Mouse (Mus musculus) midbrain, embryonic 12.5 days (tissue): ENCODE data around the gene Dock4. TPM values are rescaled to one million over a fixed set of nuclear protein-coding genes. Genes with fewer than 3 reads are reported as not detected.

Source experiments
- ATAC-seq: fragments of 200-750 bp; cut with Nextera tagmentation; 2 replicates; pipeline ENCODE4 v1.8.0; 2017; ENCODE audit warnings: low read depth, moderate TSS enrichment, moderate library complexity; ENCODE audit not compliant: low FRiP score
- H3K27ac ChIP-seq: fragments of 300-500 bp; sonication (generic); replicated peaks from 2 replicates; pipeline ENCODE4 v1.5.1; 2016; ENCODE audit warnings: mild to moderate bottlenecking
- H3K27me3 ChIP-seq: fragments of 300-500 bp; sonication (generic); 2 replicates; pipeline ENCODE4 v1.6.1; 2016; ENCODE audit warnings: mild to moderate bottlenecking
- H3K36me3 ChIP-seq: fragments of 300-500 bp; sonication (generic); 2 replicates; pipeline ENCODE4 v1.6.1; 2016
- H3K4me1 ChIP-seq: fragments of 300-500 bp; sonication (generic); 2 replicates; pipeline ENCODE4 v1.6.1; 2016
- H3K4me2 ChIP-seq: fragments of 300-500 bp; sonication (generic); replicated peaks from 2 replicates; pipeline ENCODE4 v1.6.1; 2016; ENCODE audit warnings: mild to moderate bottlenecking, moderate library complexity
- H3K4me3 ChIP-seq: fragments of 300-500 bp; sonication (generic); 2 replicates; pipeline ENCODE4 v1.5.1; 2016; ENCODE audit warnings: mild to moderate bottlenecking
- H3K9ac ChIP-seq: fragments of 300-500 bp; sonication (generic); replicated peaks from 2 replicates; pipeline ENCODE4 v1.6.1; 2016; ENCODE audit warnings: mild to moderate bottlenecking, moderate library complexity
- H3K9me3 ChIP-seq: fragments of 300-500 bp; sonication (generic); 2 replicates; pipeline ENCODE4 v1.6.1; 2016; ENCODE audit warnings: mild to moderate bottlenecking
- WGBS: fragments of 180-500 bp; shearing (Covaris S2); methylation state at CpG from one replicate; pipeline ENCODE4 v1.1.7; 2016; 5-methylcytosine and 5-hydroxymethylcytosine counted together
- polyA plus RNA-seq: library from polyadenylated mRNA; unstranded; fragments of >200 nt; fragmentation: Nextera tagmentation; extraction: Ambion mirVana; gene quantifications from 2 replicates; pipeline ENCODE4 v1.2.1, GENCODE M21; 2016

The Dock4 gene
- polyA plus RNA-seq, 1 experiment from 2014 or later = 34.2 TPM

DNA sequence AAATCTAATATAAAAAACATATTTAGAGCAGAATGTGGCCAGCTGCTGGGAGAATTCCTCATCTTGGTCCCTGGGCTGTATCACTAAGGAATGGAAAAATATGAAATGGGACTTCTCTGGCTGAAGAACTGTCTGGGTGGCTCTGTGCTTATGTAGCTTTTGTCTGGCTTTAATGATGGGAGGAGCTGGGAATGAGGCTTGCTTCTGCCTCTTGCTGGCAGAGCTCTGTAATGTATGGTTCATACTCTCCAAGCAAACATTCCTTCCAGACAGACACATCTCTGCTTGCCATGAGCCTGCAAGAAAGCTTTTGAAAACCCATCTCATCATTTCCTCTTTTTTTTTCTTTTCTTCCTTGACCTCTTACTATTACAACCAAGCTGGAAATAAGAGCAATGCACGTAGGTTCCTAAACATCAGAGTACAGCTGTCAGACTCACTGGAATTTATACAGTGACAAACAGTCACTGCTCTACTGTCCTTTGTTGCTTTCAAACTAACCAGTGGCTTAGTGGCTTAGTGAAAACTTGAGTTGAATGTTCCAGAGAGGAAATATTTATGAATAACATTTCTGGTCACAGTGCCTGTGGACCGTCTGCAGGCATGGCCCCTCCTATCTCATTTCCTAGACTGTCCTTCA is 248.4 kb downstream of the Dock4 start:
- no peaks in the 10 kb centered on the region for H3K9me3 ChIP-seq
- WGBS = 73% methylated on average over 2 of the region's 2 CpGs
- no peaks in the 10 kb centered on the region for H3K27me3 ChIP-seq
- H3K4me2 ChIP-seq = no peak overlapping the region
- H3K4me1 ChIP-seq = no peaks in the 10 kb centered on the region
- no peak overlapping the region for H3K4me3 ChIP-seq
- peaks cover 3% of the 10 kb centered on the region; the same call in 1 of the 2 replicates for H3K36me3 ChIP-seq
- no peak overlapping the region for H3K9ac ChIP-seq
- no peak for ATAC-seq
- H3K27ac ChIP-seq = no peak overlapping the region

DNA sequence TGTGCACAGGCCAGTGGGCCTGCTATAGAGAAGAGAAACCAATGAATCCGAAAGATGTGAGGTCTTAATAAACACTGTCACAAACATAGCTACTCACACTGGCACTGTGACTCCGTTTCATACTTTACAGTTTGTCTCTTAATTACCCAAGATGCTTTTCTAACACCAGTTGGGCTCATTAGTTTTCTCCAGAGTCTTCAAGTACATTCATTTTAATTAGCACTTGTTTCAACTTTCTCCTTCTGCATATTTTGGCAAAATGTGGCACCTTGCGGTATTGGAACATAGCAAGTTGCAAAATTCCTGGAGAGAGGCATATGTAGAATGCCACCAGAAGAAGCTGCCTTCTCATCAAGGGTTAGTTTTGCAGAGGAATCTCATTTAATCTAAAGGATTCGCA is 252.6 kb downstream of the Dock4 start:
- Histone ChIP-seq H3K9me3 (no peaks in the 10 kb centered on the region), H3K36me3 (peaks cover 7% of the 10 kb centered on the region), H3K9ac (no peak overlapping the region), H3K4me1 (no peaks in the 10 kb centered on the region), H3K27me3 (no peaks in the 10 kb centered on the region), H3K4me2 (no peak overlapping the region), H3K27ac (no peak overlapping the region), H3K4me3 (no peak overlapping the region)
- no peak for ATAC-seq
- 92% methylated on average over 4 of the region's 4 CpGs for WGBS

DNA sequence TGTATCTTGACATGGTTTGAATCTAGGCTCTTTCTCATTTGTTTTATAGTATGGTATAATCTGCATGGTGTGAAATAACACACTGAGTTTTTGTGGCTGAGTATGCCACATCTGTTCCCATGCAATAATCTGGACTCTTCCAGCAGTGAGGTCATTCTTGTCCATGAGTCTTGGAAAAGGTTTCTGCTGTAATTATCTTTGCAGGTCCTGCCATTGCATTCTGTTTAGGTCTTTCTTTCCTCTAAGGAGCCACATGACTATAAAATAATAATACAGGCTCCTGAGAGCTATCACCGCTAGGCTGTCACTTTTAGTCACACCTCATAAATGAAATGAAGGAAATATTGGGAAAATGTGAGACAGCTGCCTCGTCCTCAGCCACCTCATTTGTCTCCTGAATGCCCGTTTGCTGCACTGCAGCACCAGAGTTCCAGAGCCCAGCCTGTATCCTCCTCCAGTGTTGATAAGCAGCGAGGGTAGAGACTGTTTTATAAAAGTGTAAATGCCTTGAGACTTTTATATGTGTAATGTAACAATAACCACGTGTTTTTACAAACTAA is 256.6 kb downstream of the Dock4 start:
- WGBS = 91% methylated on average over 5 of the region's 5 CpGs
- no peaks in the 10 kb centered on the region for H3K4me1 ChIP-seq
- no peaks in the 10 kb centered on the region for H3K9me3 ChIP-seq
- H3K9ac ChIP-seq = no peak overlapping the region
- H3K27me3 ChIP-seq = no peaks in the 10 kb centered on the region
- H3K4me3 ChIP-seq = no peak overlapping the region
- no peak overlapping the region for H3K27ac ChIP-seq
- ATAC-seq = no peak
- no peak overlapping the region for H3K4me2 ChIP-seq
- peaks cover 13% of the 10 kb centered on the region for H3K36me3 ChIP-seq

DNA sequence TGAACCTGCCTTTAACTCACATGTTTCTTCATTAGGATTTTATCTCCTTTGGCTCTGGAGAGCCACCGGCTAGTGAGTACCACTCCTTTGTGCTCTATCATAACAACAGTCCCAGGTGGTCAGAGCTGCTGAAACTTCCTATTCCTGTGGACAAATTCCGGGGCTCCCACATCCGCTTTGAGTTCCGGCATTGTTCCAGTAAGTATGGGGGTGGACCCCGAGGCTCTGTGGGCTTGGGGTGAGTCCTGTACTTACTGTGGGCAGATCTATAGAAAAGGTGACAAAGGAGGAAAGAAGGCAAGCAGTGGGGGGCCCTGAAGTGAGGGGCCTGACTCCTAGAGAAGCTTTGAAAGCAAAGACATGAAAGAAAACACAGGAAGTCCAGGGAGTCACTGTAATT is 258.5 kb downstream of the Dock4 start:
- peaks cover 10% of the 10 kb centered on the region for H3K36me3 ChIP-seq
- 52% methylated on average over 5 of the region's 5 CpGs for WGBS

DNA sequence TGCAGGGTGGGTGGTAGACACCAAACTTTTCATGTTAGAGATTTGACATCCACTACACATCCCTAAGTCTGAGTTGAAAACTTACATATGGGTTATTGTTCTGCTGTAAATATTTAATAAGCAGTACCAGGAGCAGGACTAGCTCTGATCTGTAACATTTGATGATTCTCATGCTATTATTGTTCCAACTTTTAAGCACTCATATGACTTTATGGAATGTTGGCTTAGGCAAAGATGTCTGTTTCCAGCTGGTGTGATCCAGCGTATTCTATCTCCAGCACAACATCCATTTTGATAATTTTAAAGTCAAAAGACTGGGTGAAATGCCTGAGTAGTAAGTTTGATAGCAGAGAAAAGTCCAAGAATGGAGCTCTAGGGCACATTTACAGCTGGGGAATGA is 261.4 kb downstream of the Dock4 start:
- Histone ChIP-seq H3K4me1 (no peaks in the 10 kb centered on the region), H3K4me2 (no peak overlapping the region), H3K4me3 (no peak overlapping the region), H3K36me3 (peaks cover 6% of the 10 kb centered on the region; the same call in 1 of the 2 replicates), H3K27me3 (no peaks in the 10 kb centered on the region), H3K27ac (no peak overlapping the region), H3K9ac (no peak overlapping the region), H3K9me3 (no peaks in the 10 kb centered on the region)
- ATAC-seq = no peak
- WGBS = 89% methylated on average over 1 of the region's 1 CpGs

More for the DNA sequence above, 258.5 kb downstream of the Dock4 start:
- Histone ChIP-seq H3K4me3 (no peak overlapping the region), H3K27ac (no peak overlapping the region), H3K27me3 (no peaks in the 10 kb centered on the region), H3K9ac (no peak overlapping the region), H3K9me3 (no peaks in the 10 kb centered on the region), H3K4me1 (no peaks in the 10 kb centered on the region), H3K4me2 (no peak overlapping the region)
- ATAC-seq = no peak

DNA sequence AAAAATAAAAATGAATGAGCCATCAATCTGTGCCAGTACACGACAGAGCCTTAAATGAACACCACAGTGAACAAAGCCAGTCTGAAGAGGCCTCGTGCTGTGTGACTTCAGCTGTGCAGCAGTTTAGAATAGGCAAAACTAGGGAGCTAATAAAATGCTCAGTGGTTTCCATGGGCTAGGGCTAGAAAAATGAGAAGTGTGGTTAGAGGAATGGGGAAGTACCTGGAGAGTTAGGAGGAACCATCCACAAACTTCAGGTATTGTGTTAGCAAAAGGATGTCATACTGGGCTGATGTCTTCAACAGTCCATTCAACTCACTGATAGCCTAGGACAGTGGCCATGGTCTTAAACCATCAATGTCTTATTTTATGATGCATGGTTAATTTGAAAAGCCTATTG is 263.3 kb downstream of the Dock4 start:
- Histone ChIP-seq H3K4me2 (no peak overlapping the region), H3K9me3 (no peaks in the 10 kb centered on the region), H3K36me3 (0 out of 2 replicates have a peak, but pooled peaks cover 4% of the 10 kb centered on the region), H3K4me1 (no peaks in the 10 kb centered on the region), H3K9ac (no peak overlapping the region), H3K27me3 (no peaks in the 10 kb centered on the region), H3K27ac (no peak overlapping the region), H3K4me3 (no peak overlapping the region)
- 85% methylated on average over 2 of the region's 2 CpGs for WGBS
- no peak for ATAC-seq

DNA sequence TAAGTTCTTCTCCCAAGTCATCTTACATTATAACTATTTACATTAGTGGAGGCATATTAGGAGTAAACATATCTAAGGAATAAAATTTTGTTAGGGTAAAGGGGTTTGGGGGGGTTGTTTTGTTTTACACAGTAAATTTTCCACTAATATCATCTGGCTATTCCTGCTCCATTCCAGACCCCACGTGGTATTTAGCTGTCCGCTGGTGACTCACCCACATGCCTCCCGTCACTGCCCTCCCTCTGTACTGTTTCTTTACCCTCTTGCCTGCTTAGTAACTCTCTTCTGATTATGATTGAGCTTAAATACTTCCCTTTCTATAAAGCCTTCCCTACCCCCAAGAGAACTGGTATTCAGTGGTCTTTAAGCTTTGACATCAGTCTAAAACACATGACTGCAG is 266.5 kb downstream of the Dock4 start:
- 88% methylated on average over 3 of the region's 3 CpGs for WGBS

DNA sequence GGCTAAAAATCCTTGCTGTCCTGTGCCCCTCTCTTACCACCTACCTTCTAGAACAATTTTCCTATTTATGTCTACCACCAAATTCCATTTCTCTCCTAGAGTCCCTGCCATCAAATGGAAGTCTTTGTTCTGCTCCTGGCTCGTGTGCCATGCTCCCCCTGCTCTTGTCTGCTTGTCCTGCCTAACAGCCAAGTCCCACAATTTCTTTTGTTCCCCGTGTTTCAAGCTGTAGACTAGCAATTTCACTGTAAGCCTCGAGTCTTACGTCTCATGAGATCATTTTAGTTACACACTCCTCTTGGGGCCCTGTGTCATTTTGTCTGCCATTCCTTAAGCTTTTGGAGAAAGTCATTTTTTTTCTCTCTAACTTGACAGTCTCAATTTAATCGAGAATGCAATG is 268.5 kb downstream of the Dock4 start:
- no peaks in the 10 kb centered on the region for H3K27me3 ChIP-seq
- ATAC-seq = no peak
- H3K9ac ChIP-seq = no peak overlapping the region
- H3K36me3 ChIP-seq = no peaks in the 10 kb centered on the region
- H3K4me3 ChIP-seq = no peak overlapping the region
- H3K4me1 ChIP-seq = no peaks in the 10 kb centered on the region
- H3K27ac ChIP-seq = no peak overlapping the region
- H3K9me3 ChIP-seq = no peaks in the 10 kb centered on the region
- 56% methylated on average over 5 of the region's 5 CpGs for WGBS
- H3K4me2 ChIP-seq = no peak overlapping the region

More for the DNA sequence above, 266.5 kb downstream of the Dock4 start:
- Histone ChIP-seq H3K36me3 (no peaks in the 10 kb centered on the region), H3K9ac (no peak overlapping the region), H3K4me3 (no peak overlapping the region), H3K27ac (no peak overlapping the region), H3K4me2 (no peak overlapping the region), H3K4me1 (no peaks in the 10 kb centered on the region), H3K27me3 (no peaks in the 10 kb centered on the region), H3K9me3 (no peaks in the 10 kb centered on the region)
- ATAC-seq = no peak

DNA sequence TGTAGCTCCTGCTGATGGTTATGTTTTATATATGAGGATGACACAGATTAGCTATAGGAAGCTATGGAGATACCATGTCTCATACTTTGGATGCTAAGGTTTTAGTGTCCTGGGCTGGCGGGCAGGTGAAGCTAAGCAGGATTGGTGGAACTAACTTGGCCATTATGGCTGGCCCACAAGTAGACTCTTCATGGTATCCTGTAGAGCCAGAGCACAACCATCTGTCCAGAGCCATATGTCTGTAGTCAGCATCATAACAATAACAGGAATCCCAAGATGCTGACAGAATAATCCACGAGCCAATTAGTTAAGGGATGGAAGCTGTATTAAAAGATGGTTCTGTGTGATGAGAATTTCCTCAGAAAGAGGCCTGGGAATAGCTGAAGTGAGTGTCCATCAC is 269.4 kb downstream of the Dock4 start:
- 86% methylated on average over 2 of the region's 2 CpGs for WGBS
- H3K9ac ChIP-seq = no peak overlapping the region
- H3K4me3 ChIP-seq = no peak overlapping the region
- ATAC-seq = no peak
- H3K27ac ChIP-seq = no peak overlapping the region
- H3K9me3 ChIP-seq = no peaks in the 10 kb centered on the region
- no peaks in the 10 kb centered on the region for H3K36me3 ChIP-seq
- H3K27me3 ChIP-seq = no peaks in the 10 kb centered on the region
- no peak overlapping the region for H3K4me2 ChIP-seq
- no peaks in the 10 kb centered on the region for H3K4me1 ChIP-seq

DNA sequence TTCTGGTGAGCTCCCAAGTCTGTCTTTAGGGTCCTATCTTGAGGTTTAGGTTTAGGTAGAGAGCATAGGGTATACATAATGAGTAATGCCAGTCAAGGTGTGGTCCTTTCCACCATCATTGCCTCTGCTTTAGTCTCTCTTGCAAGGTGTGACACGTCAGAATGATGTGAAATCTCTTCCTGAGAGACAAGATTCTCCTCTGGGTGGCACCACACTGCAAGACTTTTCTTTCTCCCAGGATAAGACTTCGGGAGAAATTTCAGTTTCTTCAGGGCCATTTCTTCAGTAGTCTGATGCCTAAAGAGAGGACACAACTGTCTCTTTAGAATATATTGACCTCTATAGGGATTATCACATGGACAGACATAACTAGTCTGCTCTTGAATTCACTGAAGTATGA is 282.6 kb downstream of the Dock4 start:
- Histone ChIP-seq H3K9ac (no peak overlapping the region), H3K27me3 (no peaks in the 10 kb centered on the region), H3K27ac (no peak overlapping the region), H3K36me3 (no peaks in the 10 kb centered on the region), H3K4me1 (no peaks in the 10 kb centered on the region), H3K4me2 (no peak overlapping the region), H3K9me3 (no peaks in the 10 kb centered on the region), H3K4me3 (no peak overlapping the region)
- no peak for ATAC-seq
- 83% methylated on average over 2 of the region's 2 CpGs for WGBS

DNA sequence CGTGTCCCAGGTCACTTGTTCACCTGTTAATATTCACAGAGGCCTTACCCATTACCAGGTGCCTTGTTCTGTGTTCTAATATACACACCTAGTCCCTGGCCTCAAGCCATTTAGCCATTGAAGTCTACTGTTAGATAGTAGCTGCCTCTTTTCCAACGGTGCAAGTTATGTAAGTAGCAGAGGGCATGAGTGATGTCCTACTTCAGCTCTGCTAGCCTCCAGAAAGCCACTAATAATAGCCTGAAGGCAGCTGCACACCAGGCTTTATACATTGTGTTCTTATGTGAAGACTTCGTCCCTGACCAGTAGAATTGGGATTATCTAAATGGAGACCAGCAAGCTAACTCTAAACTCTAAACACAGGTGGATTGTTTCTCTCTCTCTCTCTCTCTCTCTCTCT is 285.0 kb downstream of the Dock4 start:
- ATAC-seq = no peak
- WGBS = 91% methylated on average over 3 of the region's 3 CpGs
- Histone ChIP-seq H3K4me1 (no peaks in the 10 kb centered on the region), H3K27ac (no peak overlapping the region), H3K36me3 (no peaks in the 10 kb centered on the region), H3K4me2 (no peak overlapping the region), H3K4me3 (no peak overlapping the region), H3K9ac (no peak overlapping the region), H3K27me3 (no peaks in the 10 kb centered on the region), H3K9me3 (no peaks in the 10 kb centered on the region)

DNA sequence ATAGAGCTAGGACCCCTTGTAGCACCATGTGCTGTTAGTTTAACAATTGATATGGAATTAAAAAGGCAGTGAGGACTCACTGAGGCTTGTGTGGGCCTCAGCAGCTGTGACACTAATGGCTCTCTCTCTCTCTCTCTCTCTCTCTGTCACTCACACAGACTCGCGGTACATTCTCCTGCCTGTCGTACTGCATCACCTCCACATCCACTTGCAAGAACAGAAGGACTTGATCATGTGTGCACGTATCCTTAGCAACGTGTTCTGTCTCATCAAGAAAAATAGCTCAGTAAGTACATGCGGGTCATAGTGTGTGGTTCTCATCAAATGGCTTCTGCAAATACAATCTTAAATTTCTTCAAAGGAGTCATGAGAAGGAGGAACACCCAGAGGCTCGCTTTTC is 299.7 kb downstream of the Dock4 start:
- Histone ChIP-seq H3K36me3 (peaks cover 4% of the 10 kb centered on the region; the same call in 1 of the 2 replicates), H3K9me3 (no peaks in the 10 kb centered on the region), H3K27ac (no peak overlapping the region), H3K4me3 (no peak overlapping the region), H3K4me2 (no peak overlapping the region), H3K27me3 (no peaks in the 10 kb centered on the region), H3K4me1 (no peaks in the 10 kb centered on the region), H3K9ac (no peak overlapping the region)
- no peak for ATAC-seq
- WGBS = 84% methylated on average over 7 of the region's 7 CpGs

DNA sequence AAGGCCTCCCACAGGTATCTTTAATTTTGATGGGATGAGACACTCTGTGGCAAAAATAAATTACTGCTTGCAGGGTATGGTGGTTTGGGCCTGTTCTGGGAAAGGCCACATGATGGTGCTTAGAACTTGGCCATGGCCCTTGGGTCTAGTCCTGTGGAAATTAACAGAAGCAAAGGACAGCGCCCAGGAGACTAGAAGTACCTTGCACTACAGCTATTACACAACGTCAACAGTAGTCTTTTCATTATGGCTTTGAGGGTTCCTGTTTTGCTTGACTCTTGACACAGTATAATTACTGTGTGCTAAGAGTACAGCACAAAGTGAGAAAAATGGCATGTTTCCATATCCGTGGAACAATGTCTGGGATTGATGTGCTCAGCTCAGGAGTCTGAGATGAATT is 300.3 kb downstream of the Dock4 start:
- H3K27ac ChIP-seq = no peak overlapping the region

More for the DNA sequence above, 300.3 kb downstream of the Dock4 start:
- H3K36me3 ChIP-seq = peaks cover 4% of the 10 kb centered on the region; the same call in 1 of the 2 replicates
- H3K4me2 ChIP-seq = no peak overlapping the region
- 86% methylated on average over 3 of the region's 3 CpGs for WGBS
- no peak overlapping the region for H3K4me3 ChIP-seq
- H3K4me1 ChIP-seq = no peaks in the 10 kb centered on the region
- ATAC-seq = no peak
- no peaks in the 10 kb centered on the region for H3K27me3 ChIP-seq
- no peaks in the 10 kb centered on the region for H3K9me3 ChIP-seq
- no peak overlapping the region for H3K9ac ChIP-seq
